Mouse (Mus musculus) embryonic fibroblast, embryonic 13.5 days (primary cell): ENCODE results near the gene 4930430A15Rik. TPM values are rescaled to one million over a fixed set of nuclear protein-coding genes. Genes with fewer than 3 reads are reported as not detected.

Experiments used
- H3K27ac ChIP-seq: 2 replicates; pipeline ENCODE4 v1.5.1; 2012; ENCODE audit warnings: low read length, control low read depth, inconsistent platforms; ENCODE audit not compliant: insufficient read depth
- H3K4me1 ChIP-seq: 2 replicates; pipeline ENCODE4 v1.6.1; 2011; ENCODE audit warnings: low read length; ENCODE audit not compliant: control insufficient read depth, insufficient read depth
- H3K4me3 ChIP-seq: 2 replicates; pipeline ENCODE4 v1.5.1; 2011; ENCODE audit warnings: mild to moderate bottlenecking, control low read depth, low read length; ENCODE audit not compliant: insufficient read depth
- CTCF ChIP-seq: IDR thresholded peaks from 2 replicates; pipeline ENCODE4 v1.5.1; 2011; ENCODE audit warnings: mild to moderate bottlenecking, control low read depth, low read length, moderate library complexity, borderline replicate concordance; ENCODE audit not compliant: insufficient read depth
- POLR2A ChIP-seq: IDR thresholded peaks from 2 replicates; pipeline ENCODE4 v1.6.1; 2011; ENCODE audit warnings: low read depth, mild to moderate bottlenecking, control low read depth, low read length, moderate library complexity
- polyA plus RNA-seq: library from polyadenylated mRNA; stranded (reverse); fragments of >200 nt; gene quantifications from 2 replicates; pipeline ENCODE4 v1.2.4, GENCODE M21; 2011; ENCODE audit warnings: low read depth; ENCODE audit not compliant: missing spikeins, insufficient read length

The 4930430A15Rik gene
- polyA plus RNA-seq = not detected in 2 replicates

DNA sequence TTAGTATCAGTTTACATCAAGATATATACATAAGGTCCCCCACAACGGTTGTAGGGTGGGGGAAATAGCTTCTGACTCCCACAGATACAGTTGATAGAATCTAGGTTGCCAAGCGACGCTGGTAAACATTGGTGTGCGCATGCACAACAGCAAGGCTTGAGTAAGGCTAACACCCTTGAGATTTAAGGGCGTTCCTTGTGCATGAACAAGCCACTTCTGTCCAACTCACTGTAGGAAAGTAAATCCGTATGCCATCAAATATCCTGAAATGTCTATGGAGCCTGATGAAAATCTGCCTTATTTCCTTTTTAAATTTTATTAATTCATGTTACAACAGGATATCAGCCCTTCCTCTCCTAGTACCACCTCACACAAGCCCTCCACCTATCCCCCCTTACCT, at the start of gene 4930430A15Rik:
4930430A15Rik (minus strand) TSS at position 101 of the 400 bp plus-strand sequence.
- H3K27ac ChIP-seq = no peak within 1 kb of the TSS
- TF ChIP-seq CTCF (no peak), POLR2A (no peak)
- H3K4me1 ChIP-seq = no peaks in the 10 kb centered on the region
- no peak within 1 kb of the TSS for H3K4me3 ChIP-seq

DNA sequence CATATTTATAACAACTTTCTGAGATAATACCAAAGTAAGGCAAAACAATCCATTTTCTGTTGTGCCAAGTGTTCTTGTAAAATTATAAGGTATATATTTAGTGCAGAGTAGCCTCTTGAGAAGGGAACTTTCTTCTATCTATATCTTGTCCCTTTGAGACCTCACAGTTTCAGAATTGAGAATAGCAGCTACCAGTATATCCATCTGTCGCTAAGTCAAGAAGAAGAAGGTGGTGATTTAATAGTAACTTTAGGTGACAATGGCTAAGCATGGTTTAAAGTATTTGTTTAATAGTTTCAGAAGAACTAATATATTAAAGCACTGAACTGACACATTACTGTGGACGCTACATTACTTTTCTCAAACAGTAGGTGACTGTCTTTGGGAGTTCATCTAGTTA, 44.6 kb upstream of the 4930430A15Rik start, which contains the start of gene Olfr1277:
Olfr1277 (minus strand) TSS at position 101 of the 400 bp plus-strand sequence.
- no peaks in the 10 kb centered on the region for H3K4me1 ChIP-seq
- no peak within 1 kb of the TSS for H3K4me3 ChIP-seq
- no peak for TF ChIP-seq POLR2A
- TF ChIP-seq CTCF = no peak
- H3K27ac ChIP-seq = no peak within 1 kb of the TSS

DNA sequence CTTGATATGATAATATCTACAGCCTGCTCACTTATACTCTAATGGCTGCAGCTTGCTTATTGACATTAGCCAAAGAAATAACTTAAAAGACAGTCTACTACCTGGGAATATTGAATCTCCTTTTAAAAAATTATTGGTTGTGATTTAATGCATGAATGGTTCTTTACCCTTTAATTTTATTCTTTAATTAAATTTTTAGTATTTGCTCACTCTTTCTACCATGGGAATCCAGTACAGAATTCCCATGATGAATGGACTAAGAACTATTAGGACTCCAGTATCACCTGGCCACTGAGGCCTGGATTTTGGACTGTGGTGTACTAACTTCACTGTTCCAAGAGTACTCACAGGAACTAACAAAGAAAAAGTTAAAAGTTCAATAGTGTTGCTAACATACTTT, 24.8 kb upstream of the 4930430A15Rik start, which contains the start of gene Olfr1276:
Olfr1276 (plus strand) TSS at position 301 of the 400 bp plus-strand sequence.
- H3K4me1 ChIP-seq = no peaks in the 10 kb centered on the region
- TF ChIP-seq CTCF (no peak), POLR2A (no peak)
- no peak within 1 kb of the TSS for H3K27ac ChIP-seq
- no peak within 1 kb of the TSS for H3K4me3 ChIP-seq

DNA sequence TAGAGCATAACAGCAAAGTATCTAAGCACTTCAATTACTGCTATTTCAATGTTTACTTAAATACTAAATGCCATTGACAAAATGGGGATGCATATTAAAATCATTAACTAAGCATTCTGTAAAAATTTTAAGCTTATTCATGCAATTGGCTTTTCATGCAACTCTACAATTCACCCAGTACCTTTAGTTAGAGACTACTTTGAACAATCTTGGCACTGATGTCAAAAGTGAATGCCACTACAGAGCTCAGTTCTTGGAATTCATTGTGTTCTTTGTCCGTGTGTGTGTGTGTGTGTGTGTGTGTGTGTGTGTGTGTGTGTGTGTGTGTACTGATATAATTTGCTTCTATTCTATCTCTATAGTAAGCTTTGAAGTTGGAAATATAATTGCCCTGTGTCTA, 5.8 kb upstream of the 4930430A15Rik start, which contains the start of gene Olfr1275:
Olfr1275 (minus strand) TSS at position 101 of the 400 bp plus-strand sequence.
- Histone ChIP-seq H3K4me1 (no peaks in the 10 kb centered on the region), H3K4me3 (no peak within 1 kb of the TSS), H3K27ac (no peak within 1 kb of the TSS)
- no peak for TF ChIP-seq POLR2A
- no peak for TF ChIP-seq CTCF

DNA sequence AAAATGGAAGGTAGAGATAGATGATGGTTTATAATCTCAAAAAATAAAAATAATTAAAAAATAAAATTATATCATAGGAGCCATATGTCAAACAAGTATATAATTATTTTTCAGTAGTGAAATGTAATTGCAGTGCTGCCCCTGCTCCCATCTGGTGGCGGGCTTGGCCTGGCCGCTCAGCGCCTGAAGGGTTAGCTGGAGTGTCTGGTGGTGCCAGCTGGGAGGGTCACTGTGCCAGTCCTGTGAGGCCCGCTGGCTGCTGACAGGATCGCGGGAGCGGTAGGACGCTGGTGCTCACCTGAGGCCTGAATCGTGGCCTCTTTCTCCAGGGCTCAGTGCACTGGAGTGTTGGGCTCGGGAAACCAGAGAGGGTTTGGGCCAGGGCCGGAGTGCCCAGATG, 47.3 kb downstream of the 4930430A15Rik start:
- H3K27ac ChIP-seq = no peak overlapping the region
- H3K4me3 ChIP-seq = no peak overlapping the region
- H3K4me1 ChIP-seq = no peaks in the 10 kb centered on the region
- TF ChIP-seq CTCF = no peak
- no peak for TF ChIP-seq POLR2A

DNA sequence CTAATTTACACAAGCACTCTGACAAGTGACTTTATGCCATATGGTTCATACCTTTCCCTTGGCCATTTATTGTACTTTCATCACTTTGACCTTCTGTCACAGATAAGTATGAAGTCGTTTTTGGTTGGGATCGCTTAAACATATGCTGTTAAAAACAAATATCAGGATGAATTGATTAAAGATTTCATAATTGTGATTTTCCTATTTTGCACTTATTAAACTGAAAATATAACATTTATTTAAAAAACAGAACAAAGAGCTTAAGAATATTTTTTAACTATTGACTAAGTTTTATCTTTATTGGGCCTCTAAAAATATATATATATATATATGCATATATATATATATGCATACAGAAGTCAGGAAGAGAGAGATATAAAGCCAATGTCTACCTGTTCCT, 76.6 kb downstream of the 4930430A15Rik start, which contains the start of gene Gm15130:
Gm15130 (minus strand) TSS at position 101 of the 400 bp plus-strand sequence.
- no peak within 1 kb of the TSS for H3K4me3 ChIP-seq
- H3K4me1 ChIP-seq = no peaks in the 10 kb centered on the region
- TF ChIP-seq CTCF (no peak), POLR2A (no peak)
- H3K27ac ChIP-seq = no peak within 1 kb of the TSS

DNA sequence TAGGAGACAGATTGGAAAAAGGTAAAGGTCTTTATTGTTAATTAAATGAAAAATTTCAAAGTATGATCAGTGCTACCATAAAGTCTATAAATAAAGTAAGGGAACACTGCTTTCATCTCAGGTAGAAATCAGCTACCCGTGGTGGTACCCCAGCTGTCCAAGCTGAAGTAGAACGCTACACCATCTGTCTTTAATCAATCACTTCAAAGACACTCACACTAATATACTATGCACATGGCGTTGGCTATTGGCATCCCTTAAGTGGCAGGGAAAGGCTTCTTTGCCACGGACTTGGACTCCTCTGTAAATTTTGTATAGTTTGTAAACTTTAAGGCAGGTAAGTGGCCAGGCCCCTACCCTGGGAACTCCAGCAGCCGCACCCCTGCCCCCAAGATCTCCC, 93.7 kb downstream of the 4930430A15Rik start:
- TF ChIP-seq POLR2A = no peak
- H3K4me1 ChIP-seq = no peaks in the 10 kb centered on the region
- no peak overlapping the region for H3K4me3 ChIP-seq
- H3K27ac ChIP-seq = no peak overlapping the region

Other genes starting within 250 kb of the 4930430A15Rik start
- not detected in 2 replicates for gene Gm13941, start 123.6 kb downstream of the 4930430A15Rik start, polyA plus RNA-seq
- not detected in 2 replicates for gene Gm15130, start 76.7 kb downstream of the 4930430A15Rik start, polyA plus RNA-seq
- not detected in 2 replicates for gene Olfr1275, start 5.7 kb upstream of the 4930430A15Rik start, polyA plus RNA-seq
- not detected in 2 replicates for gene Olfr1276, start 24.9 kb upstream of the 4930430A15Rik start, polyA plus RNA-seq
- not detected in 2 replicates for gene Olfr1277, start 44.5 kb upstream of the 4930430A15Rik start, polyA plus RNA-seq
- not detected in 2 replicates for gene Olfr1278, start 60.5 kb upstream of the 4930430A15Rik start, polyA plus RNA-seq
- not detected in 2 replicates for gene Olfr1279, start 71.0 kb upstream of the 4930430A15Rik start, polyA plus RNA-seq
- gene Olfr1280, start 84.4 kb upstream of the 4930430A15Rik start, polyA plus RNA-seq = not detected in 2 replicates
- gene Olfr1281, start 96.9 kb upstream of the 4930430A15Rik start, polyA plus RNA-seq = not detected in 2 replicates
- not detected in 2 replicates for gene Olfr1282, start 106.5 kb upstream of the 4930430A15Rik start, polyA plus RNA-seq
- not detected in 2 replicates for gene Olfr1283, start 137.2 kb upstream of the 4930430A15Rik start, polyA plus RNA-seq
- not detected in 2 replicates for gene Olfr1284, start 145.9 kb upstream of the 4930430A15Rik start, polyA plus RNA-seq
- not detected in 2 replicates for gene Olfr1286, start 193.5 kb upstream of the 4930430A15Rik start, polyA plus RNA-seq
- gene Olfr1287, start 219.5 kb upstream of the 4930430A15Rik start, polyA plus RNA-seq = not detected in 2 replicates
- not detected in 2 replicates for gene Olfr1288, start 244.5 kb upstream of the 4930430A15Rik start, polyA plus RNA-seq